Mouse (Mus musculus) myocyte (in vitro differentiated cells): ENCODE measurements at regions not wholly inside any gene's neighbourhood (a gene's known extent, or its start where the extent isn't known, plus 50 kb on each side); places are given as distances from the start of the nearest gene placed in this dataset.

ENCODE experiments used
- H3K27me3 ChIP-seq: one replicate; pipeline ENCODE4 v1.6.1; 2011; ENCODE audit not compliant: control insufficient read depth, insufficient read depth, insufficient read length
- H3K36me3 ChIP-seq: one replicate; pipeline ENCODE4 v1.6.1; 2011; ENCODE audit not compliant: control insufficient read depth, insufficient read depth
- H3K4me2 ChIP-seq: one replicate; pipeline ENCODE4 v1.6.1; 2011; ENCODE audit warnings: low read depth, control low read depth
- H3K4me3 ChIP-seq: one replicate; pipeline ENCODE4 v1.5.1; 2011; ENCODE audit warnings: mild to moderate bottlenecking, control low read depth, moderate library complexity
- H3K79me2 ChIP-seq: one replicate; pipeline ENCODE4 v1.6.1; 2011; ENCODE audit not compliant: control insufficient read depth, insufficient read depth
- H3ac ChIP-seq: one replicate; pipeline ENCODE4 v1.6.1; 2011; ENCODE audit not compliant: control insufficient read depth, insufficient read length
- CEBPB ChIP-seq: IDR thresholded peaks from 2 replicates; pipeline ENCODE4 v1.6.1; 2011; ENCODE audit warnings: mild to moderate bottlenecking, moderate library complexity; ENCODE audit not compliant: poor library complexity, insufficient read depth, severe bottlenecking
- E2F4 ChIP-seq: IDR thresholded peaks from one replicate; pipeline ENCODE4 v1.6.1; 2011; ENCODE audit warnings: mild to moderate bottlenecking, control low read depth, moderate library complexity; ENCODE audit not compliant: insufficient read depth
- MAX ChIP-seq: IDR thresholded peaks from one replicate; pipeline ENCODE4 v1.6.1; 2011; ENCODE audit warnings: low read depth, mild to moderate bottlenecking, control low read depth
- MYOD1 ChIP-seq, 3 experiments: IDR thresholded peaks; one replicate each; pipeline ENCODE4 v1.6.1; 2011; ENCODE audit warnings: control low read depth in 2 of 3, low read depth in 2 of 3, mild to moderate bottlenecking in 2 of 3, moderate library complexity in 1 of 3; ENCODE audit not compliant: insufficient read length in 2 of 3, control insufficient read depth in 1 of 3
- MYOG ChIP-seq, 3 experiments: IDR thresholded peaks; one replicate each; pipeline ENCODE4 v1.6.1; 2011; ENCODE audit warnings: control low read depth in 2 of 3, low read depth in 2 of 3, mild to moderate bottlenecking in 2 of 3; ENCODE audit not compliant: insufficient read length in 2 of 3, control insufficient read depth in 1 of 3, insufficient read depth in 1 of 3
- POLR2A ChIP-seq: IDR thresholded peaks from one replicate; pipeline ENCODE4 v1.6.1; 2011; ENCODE audit warnings: low read depth, mild to moderate bottlenecking, control low read depth, moderate library complexity; ENCODE audit not compliant: insufficient read length
- POLR2AphosphoS2 ChIP-seq: IDR thresholded peaks from one replicate; pipeline ENCODE4 v1.6.1; 2011; ENCODE audit warnings: low read depth, control low read depth; ENCODE audit not compliant: insufficient read length
- REST ChIP-seq: IDR thresholded peaks from one replicate; pipeline ENCODE4 v1.6.1; 2011; ENCODE audit warnings: mild to moderate bottlenecking, control low read depth, moderate library complexity; ENCODE audit not compliant: insufficient read depth, insufficient read length
- SRF ChIP-seq: IDR thresholded peaks from one replicate; pipeline ENCODE4 v1.6.1; 2011; ENCODE audit warnings: low read depth; ENCODE audit not compliant: control insufficient read depth, insufficient read length
- TCF12 ChIP-seq: IDR thresholded peaks from one replicate; pipeline ENCODE4 v1.6.1; 2011; ENCODE audit warnings: mild to moderate bottlenecking, control low read depth; ENCODE audit not compliant: poor library complexity, insufficient read depth, severe bottlenecking
- TCF3 ChIP-seq: IDR thresholded peaks from one replicate; pipeline ENCODE4 v1.6.1; 2011; ENCODE audit warnings: low read depth, control low read depth; ENCODE audit not compliant: insufficient read length
- USF1 ChIP-seq: IDR thresholded peaks from one replicate; pipeline ENCODE4 v1.6.1; 2011; ENCODE audit warnings: low read depth, mild to moderate bottlenecking, control low read depth, moderate library complexity

DNA sequence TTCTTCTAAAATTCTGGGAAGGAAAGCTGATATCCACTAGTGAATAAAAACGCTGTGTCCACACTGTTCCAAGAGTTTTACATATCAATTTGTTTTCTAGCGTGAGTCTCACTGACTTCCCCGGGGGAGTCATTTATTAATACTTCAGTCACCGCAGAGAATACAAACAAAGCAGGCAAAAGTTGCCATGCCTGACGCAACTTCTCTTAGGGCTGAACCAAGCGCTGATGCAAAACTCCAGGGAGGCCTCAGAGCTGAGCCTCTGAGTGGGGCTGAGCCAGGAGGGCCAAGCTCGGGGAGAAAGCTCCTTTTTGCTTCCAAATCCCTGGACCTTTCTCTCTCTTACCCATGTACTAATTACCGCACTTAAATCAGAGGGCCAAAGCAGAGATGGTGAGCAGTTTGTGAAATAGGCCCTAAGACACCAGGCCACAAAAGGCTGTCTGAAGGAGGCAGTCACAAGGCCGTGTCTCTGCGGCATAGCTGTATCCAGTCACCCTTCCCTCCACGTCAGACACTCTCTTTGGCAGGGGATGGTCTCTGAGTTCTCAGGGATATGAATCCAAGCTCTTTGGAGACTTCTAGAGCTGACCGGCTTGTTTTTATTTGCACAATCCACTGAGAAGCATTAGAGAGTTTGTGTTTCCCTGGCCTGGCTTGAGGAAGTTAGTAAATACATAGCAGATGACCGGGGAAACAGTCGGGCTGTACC lies 260.2 kb upstream of the Jarid2 start:
- Histone ChIP-seq H3K27me3 (no peaks in the 10 kb centered on the region), H3ac (no peak overlapping the region), H3K79me2 (no peaks in the 10 kb centered on the region), H3K36me3 (no peaks in the 10 kb centered on the region), H3K4me2 (no peak overlapping the region), H3K4me3 (no peak overlapping the region)
- TF ChIP-seq TCF12 (no peak), REST (no peak), E2F4 (no peak), MAX (no peak), MYOG (IDR thresholded peaks at IDR 0.05; ENCODE audit: control insufficient read depth in 1 of 3, insufficient read depth in 1 of 3, insufficient read length in 2 of 3, low read depth in 2 of 3) (no peak), POLR2A (no peak), POLR2AphosphoS2 (no peak)

DNA sequence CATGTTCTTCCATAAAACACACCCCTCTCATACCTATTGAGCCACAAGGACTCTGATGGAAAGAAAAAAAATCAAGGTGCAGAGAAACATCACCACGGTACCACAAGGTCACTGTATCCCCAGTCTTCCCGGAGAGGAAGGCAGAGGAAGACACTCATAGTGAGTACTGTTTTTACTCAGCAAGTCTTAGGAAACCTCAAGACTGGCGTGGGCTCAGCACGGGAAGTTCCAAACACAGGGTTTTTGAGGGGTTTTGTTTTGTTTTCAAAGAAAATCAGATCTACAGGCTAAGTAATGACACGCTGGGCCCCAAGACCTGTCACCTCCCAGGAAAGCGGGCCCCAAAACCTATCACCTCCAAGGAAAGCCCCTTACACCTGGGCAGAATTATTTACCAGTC lies 259.6 kb upstream of the Jarid2 start:
- H3K27me3 ChIP-seq, result no peaks in the 10 kb centered on the region
- H3ac ChIP-seq, result no peak overlapping the region
- no peak overlapping the region for H3K4me2 ChIP-seq
- H3K79me2 ChIP-seq, result no peaks in the 10 kb centered on the region
- no peak overlapping the region for H3K4me3 ChIP-seq
- TF ChIP-seq MYOG (IDR thresholded peaks at IDR 0.05; ENCODE audit: control insufficient read depth in 1 of 3, insufficient read depth in 1 of 3, insufficient read length in 2 of 3, low read depth in 2 of 3), result no peak
- no peak for TF ChIP-seq SRF
- TF ChIP-seq TCF3, result no peak
- H3K36me3 ChIP-seq, result no peaks in the 10 kb centered on the region

DNA sequence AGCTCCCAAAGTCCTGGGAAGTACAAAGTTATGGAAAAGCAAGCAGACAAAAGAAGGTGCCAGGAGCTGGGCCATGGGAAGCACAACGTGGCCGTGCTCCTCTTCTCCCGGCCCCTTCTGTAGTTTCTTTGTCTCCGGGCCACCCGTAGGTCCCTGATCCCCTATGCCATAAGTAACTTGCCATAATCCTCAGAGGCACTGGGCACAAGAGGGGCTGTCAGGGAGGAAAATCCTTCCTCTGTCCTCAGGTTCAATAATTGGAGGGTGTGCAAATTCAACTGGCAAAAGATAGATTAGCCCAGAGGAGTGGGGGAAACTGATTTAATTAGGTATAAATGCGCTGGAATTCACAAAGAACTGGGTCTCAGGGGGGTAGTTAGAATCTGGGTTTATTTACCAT lies 256.1 kb upstream of the Jarid2 start:
- no peaks in the 10 kb centered on the region for H3K36me3 ChIP-seq
- H3ac ChIP-seq, result no peak overlapping the region
- TF ChIP-seq USF1, result no peak
- TF ChIP-seq CEBPB, result no peak
- TF ChIP-seq TCF3, result no peak
- TF ChIP-seq E2F4, result no peak
- no peak for TF ChIP-seq MYOG (IDR thresholded peaks at IDR 0.05; ENCODE audit: control insufficient read depth in 1 of 3, insufficient read depth in 1 of 3, insufficient read length in 2 of 3, low read depth in 2 of 3)
- TF ChIP-seq MAX, result no peak
- TF ChIP-seq TCF12, result no peak
- TF ChIP-seq REST, result no peak
- no peak for TF ChIP-seq POLR2AphosphoS2
- no peak for TF ChIP-seq MYOD1 (IDR thresholded peaks at IDR 0.05; ENCODE audit: control insufficient read depth in 1 of 3, insufficient read length in 2 of 3, low read depth in 2 of 3)
- TF ChIP-seq SRF, result no peak
- TF ChIP-seq POLR2A, result no peak
- no peaks in the 10 kb centered on the region for H3K79me2 ChIP-seq
- H3K4me2 ChIP-seq, result no peak overlapping the region
- H3K27me3 ChIP-seq, result no peaks in the 10 kb centered on the region
- H3K4me3 ChIP-seq, result no peak overlapping the region

DNA sequence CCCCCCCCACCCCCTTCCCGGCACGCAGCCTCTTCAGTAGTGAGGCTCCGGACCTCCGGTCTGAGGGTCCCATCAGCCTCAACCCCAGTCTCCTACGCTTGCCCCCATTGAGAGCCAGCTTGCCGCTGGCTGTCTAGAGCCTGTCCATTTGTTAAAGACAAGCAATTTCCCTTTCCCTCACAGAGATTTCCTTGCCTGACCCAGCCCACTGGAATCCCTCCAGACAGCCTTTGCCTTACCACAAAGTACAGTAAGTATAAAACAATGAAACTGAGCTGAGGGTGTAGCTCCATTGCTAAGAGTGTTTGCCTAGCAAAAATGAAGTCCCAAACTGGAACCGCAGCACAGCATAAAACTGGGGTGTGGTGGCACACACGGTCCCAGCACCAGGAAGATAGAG lies 252.4 kb upstream of the Jarid2 start:
- TF ChIP-seq MAX (no peak), TCF3 (no peak), POLR2AphosphoS2 (no peak), CEBPB (no peak), POLR2A (no peak), MYOG (IDR thresholded peaks at IDR 0.05; ENCODE audit: control insufficient read depth in 1 of 3, insufficient read depth in 1 of 3, insufficient read length in 2 of 3, low read depth in 2 of 3) (no peak), REST (no peak), SRF (no peak), TCF12 (no peak), USF1 (no peak), E2F4 (no peak), MYOD1 (IDR thresholded peaks at IDR 0.05; ENCODE audit: control insufficient read depth in 1 of 3, insufficient read length in 2 of 3, low read depth in 2 of 3) (no peak)
- no peaks in the 10 kb centered on the region for H3K79me2 ChIP-seq
- no peak overlapping the region for H3ac ChIP-seq
- H3K4me2 ChIP-seq, result no peak overlapping the region
- no peaks in the 10 kb centered on the region for H3K36me3 ChIP-seq
- H3K4me3 ChIP-seq, result no peak overlapping the region
- no peaks in the 10 kb centered on the region for H3K27me3 ChIP-seq

DNA sequence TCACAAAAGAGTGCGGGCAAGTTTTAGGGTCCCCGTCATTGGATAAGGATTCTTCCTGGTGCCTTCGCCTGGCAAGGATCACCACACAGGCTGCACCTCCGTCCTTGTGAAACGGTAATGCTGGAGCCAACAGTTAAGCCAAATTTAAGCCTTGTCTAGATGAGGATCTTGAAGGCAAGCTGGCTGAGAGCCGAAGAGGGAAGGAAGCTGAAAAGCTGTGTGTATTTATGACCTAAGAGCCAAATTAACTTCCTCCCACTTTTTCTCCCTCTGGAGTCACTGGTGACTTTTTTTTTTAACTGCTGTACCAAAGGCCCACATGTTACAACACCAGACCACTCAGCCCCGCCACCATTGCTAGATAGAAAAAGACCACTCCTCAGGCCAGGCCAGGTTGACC lies 249.1 kb upstream of the Jarid2 start:
- H3ac ChIP-seq, result no peak overlapping the region
- no peaks in the 10 kb centered on the region for H3K79me2 ChIP-seq
- H3K27me3 ChIP-seq, result no peaks in the 10 kb centered on the region
- TF ChIP-seq MYOD1 (IDR thresholded peaks at IDR 0.05; ENCODE audit: control insufficient read depth in 1 of 3, insufficient read length in 2 of 3, low read depth in 2 of 3) (no peak), REST (no peak), CEBPB (no peak), TCF12 (no peak), SRF (no peak), E2F4 (no peak), POLR2A (no peak), POLR2AphosphoS2 (no peak), USF1 (no peak), MYOG (IDR thresholded peaks at IDR 0.05; ENCODE audit: control insufficient read depth in 1 of 3, insufficient read depth in 1 of 3, insufficient read length in 2 of 3, low read depth in 2 of 3) (no peak), TCF3 (no peak), MAX (no peak)
- no peak overlapping the region for H3K4me3 ChIP-seq
- H3K4me2 ChIP-seq, result no peak overlapping the region
- H3K36me3 ChIP-seq, result no peaks in the 10 kb centered on the region
